Mouse (Mus musculus) lung, adult 2 months (tissue): ENCODE data around the gene Gm12166. TPM values are rescaled to one million over a fixed set of nuclear protein-coding genes. Genes with fewer than 3 reads are reported as not detected.

Experiments used
- DNase-seq: peaks from one replicate; pipeline ENCODE4 v3.0.0; 2022
- H3K4me1 ChIP-seq: fragments of 200-500 bp; 2 replicates; pipeline ENCODE4 v1.6.1; 2011; ENCODE audit warnings: low read length; ENCODE audit not compliant: control insufficient read depth, insufficient read depth
- H3K4me3 ChIP-seq: fragments of 200-500 bp; replicated peaks from 2 replicates; pipeline ENCODE3; 2011; ENCODE audit warnings: low read depth, mild to moderate bottlenecking, control low read depth, low read length; ENCODE audit errors: extremely low read depth
- CTCF ChIP-seq: fragments of 200-500 bp; IDR thresholded peaks from 2 replicates; pipeline ENCODE4 v1.5.1; 2011; ENCODE audit warnings: mild to moderate bottlenecking, low read length, control low read depth; ENCODE audit not compliant: insufficient read depth
- POLR2A ChIP-seq: fragments of 200-500 bp; IDR thresholded peaks from 2 replicates; pipeline ENCODE4 v1.6.1; 2011; ENCODE audit warnings: low read depth, mild to moderate bottlenecking, control low read depth, low read length, borderline replicate concordance; ENCODE audit errors: extremely low read depth
- WGBS: fragments of 180-500 bp; shearing (Covaris S2); methylation state at CpG from one replicate; pipeline ENCODE4 v1.1.7; 2018; 5-methylcytosine and 5-hydroxymethylcytosine counted together
- polyA plus RNA-seq: library from polyadenylated mRNA; depleted of rRNA; stranded (reverse); fragments of >200 nt; gene quantifications from 2 replicates; pipeline ENCODE4 v1.2.3, GENCODE M21; 2012

Gene Gm12166
- polyA plus RNA-seq, 1 experiment: 19.8 TPM

GRCm38 (mm10) chr11:46065201-46066011, 13.3 kb upstream of the Gm12166 start:
- Histone ChIP-seq H3K4me3 (no peak overlapping the region), H3K4me1 (peaks cover 39% of the 10 kb centered on the region)
- DNase-seq: peak; percentile 57
- WGBS: 22% methylated on average over 21 of the region's 21 CpGs
- no peak for TF ChIP-seq POLR2A
- TF ChIP-seq CTCF: no peak

GRCm38 (mm10) chr11:46064767-46065166, 12.6 kb upstream of the Gm12166 start:
- WGBS: 39% methylated on average over 8 of the region's 8 CpGs
- TF ChIP-seq CTCF (no peak), POLR2A (no peak)
- Histone ChIP-seq H3K4me3 (no peak overlapping the region), H3K4me1 (peaks cover 35% of the 10 kb centered on the region)
- DNase-seq: no peak

GRCm38 (mm10) chr11:46062993-46063731, 11.0 kb upstream of the Gm12166 start:
- DNase-seq: peak; percentile 52
- H3K4me3 ChIP-seq: no peak overlapping the region
- TF ChIP-seq CTCF (peak; percentile 58), POLR2A (no peak)
- peaks cover 27% of the 10 kb centered on the region for H3K4me1 ChIP-seq
- 19% methylated on average over 9 of the region's 9 CpGs for WGBS

GRCm38 (mm10) chr11:46062569-46062968, 10.4 kb upstream of the Gm12166 start:
- H3K4me3 ChIP-seq: no peak overlapping the region
- no peak for DNase-seq
- H3K4me1 ChIP-seq: peaks cover 28% of the 10 kb centered on the region
- WGBS: 37% methylated on average over 4 of the region's 4 CpGs
- TF ChIP-seq POLR2A (no peak), CTCF (no peak)

- TF ChIP-seq POLR2A (no peak), CTCF (no peak)
- 39% methylated on average over 6 of the region's 6 CpGs for WGBS
- DNase-seq: no peak
- Histone ChIP-seq H3K4me3 (no peak overlapping the region), H3K4me1 (peaks cover 31% of the 10 kb centered on the region)
These were observed 9.8 kb upstream of the Gm12166 start for GRCm38 (mm10) chr11:46061776-46062445.

- 66% methylated on average over 5 of the region's 5 CpGs for WGBS
- TF ChIP-seq POLR2A (no peak), CTCF (no peak)
- peak overlapping the region; percentile 15 for H3K4me3 ChIP-seq
- peaks cover 22% of the 10 kb centered on the region for H3K4me1 ChIP-seq
- peak; percentile 47 for DNase-seq
These were observed 8.5 kb upstream of the Gm12166 start for GRCm38 (mm10) chr11:46060651-46061020.

GRCm38 (mm10) chr11:46059887-46060650, 7.9 kb upstream of the Gm12166 start:
- H3K4me3 ChIP-seq: no peak overlapping the region
- H3K4me1 ChIP-seq: peaks cover 22% of the 10 kb centered on the region
- no peak for DNase-seq
- TF ChIP-seq POLR2A (no peak), CTCF (0 out of 2 replicates have a peak, but pooled peaks have one; percentile 30)
- WGBS: 61% methylated on average over 8 of the region's 8 CpGs

GRCm38 (mm10) chr11:46058916-46059315, 6.8 kb upstream of the Gm12166 start:
- no peak for DNase-seq
- peaks cover 17% of the 10 kb centered on the region for H3K4me1 ChIP-seq
- TF ChIP-seq CTCF (no peak), POLR2A (no peak)

GRCm38 (mm10) chr11:46058011-46058410, 5.9 kb upstream of the Gm12166 start:
- no peak for DNase-seq
- TF ChIP-seq POLR2A: no peak
- no peak for TF ChIP-seq CTCF
- H3K4me1 ChIP-seq: peaks cover 11% of the 10 kb centered on the region
- H3K4me3 ChIP-seq: peak overlapping the region; percentile 55
- WGBS: 28% methylated on average over 9 of the region's 9 CpGs

More at GRCm38 (mm10) chr11:46058916-46059315, 6.8 kb upstream of the Gm12166 start:
- WGBS: 79% methylated on average over 4 of the region's 4 CpGs
- H3K4me3 ChIP-seq: no peak overlapping the region
